Mouse (Mus musculus) kidney, adult 2 months (tissue): Measurements from ENCODE around the gene Zc3h6.

Experiments
- CTCF ChIP-seq: fragments of 200-500 bp; conservative IDR thresholded peaks from 2 replicates; pipeline ENCODE4 v1.5.1; 2011; ENCODE audit warnings: low read depth, mild to moderate bottlenecking, control low read depth, low read length, moderate library complexity, mixed read lengths; ENCODE audit not compliant: insufficient read depth, insufficient read length
- POLR2A ChIP-seq: fragments of 200-500 bp; IDR thresholded peaks from one replicate; pipeline ENCODE4 v1.6.1; 2011; ENCODE audit warnings: low read depth, low read length, control low read depth

GRCm38 (mm10) chr2:128928446-128928845 is 38.8 kb upstream of the Zc3h6 start:
- TF ChIP-seq CTCF (no peak), POLR2A (no peak)
